Mouse (Mus musculus) heart, adult 2 months (tissue): ENCODE results near the gene Fdps. TPM values are rescaled to one million over a fixed set of nuclear protein-coding genes. Genes with fewer than 3 reads are reported as not detected.

Source experiments
- DNase-seq, 2 experiments: peaks; one replicate each; pipeline ENCODE4 v3.0.0; 2021
- H3K27ac ChIP-seq: fragments of 200-600 bp; 2 replicates; pipeline ENCODE4 v1.8.1; 2022
- H3K27me3 ChIP-seq: fragments of 200-500 bp; 2 replicates; pipeline ENCODE4 v1.6.1; 2012; ENCODE audit warnings: mild to moderate bottlenecking, low read length, inconsistent platforms, mixed read lengths; ENCODE audit not compliant: control insufficient read depth, insufficient read depth
- H3K36me3 ChIP-seq: fragments of 200-500 bp; 2 replicates; pipeline ENCODE4 v1.6.1; 2012; ENCODE audit warnings: low read length, inconsistent platforms; ENCODE audit not compliant: control insufficient read depth, insufficient read depth
- H3K4me1 ChIP-seq: fragments of 200-500 bp; 2 replicates; pipeline ENCODE4 v1.6.1; 2011; ENCODE audit warnings: low read length; ENCODE audit not compliant: control insufficient read depth, insufficient read depth
- H3K4me3 ChIP-seq: fragments of 200-600 bp; 2 replicates; pipeline ENCODE4 v1.8.1; 2022
- H3K79me2 ChIP-seq: fragments of 200-500 bp; replicated peaks from 2 replicates; pipeline ENCODE4 v1.6.1; 2012; ENCODE audit warnings: mild to moderate bottlenecking, inconsistent platforms, low read length, moderate library complexity, mixed read lengths; ENCODE audit not compliant: control insufficient read depth, insufficient read depth
- H3K9ac ChIP-seq: fragments of 200-500 bp; 2 replicates; pipeline ENCODE4 v1.6.1; 2012; ENCODE audit warnings: low read depth, mild to moderate bottlenecking, control low read depth, inconsistent platforms, low read length, mixed read lengths
- CTCF ChIP-seq: fragments of 200-600 bp; IDR thresholded peaks from 2 replicates; pipeline ENCODE4 v1.8.1; 2022; ENCODE audit warnings: antibody characterized with exemption, mild to moderate bottlenecking, moderate library complexity
- EP300 ChIP-seq: fragments of 200-500 bp; IDR thresholded peaks from 2 replicates; pipeline ENCODE4 v1.6.1; 2011; ENCODE audit warnings: low read depth, low read length, control low read depth; ENCODE audit not compliant: insufficient read depth
- POLR2A ChIP-seq: fragments of 200-500 bp; IDR thresholded peaks from 2 replicates; pipeline ENCODE4 v1.6.1; 2011; ENCODE audit warnings: mild to moderate bottlenecking, low read depth, low read length, control low read depth; ENCODE audit not compliant: insufficient read depth
- WGBS: fragments of 180-500 bp; shearing (Covaris S2); methylation state at CpG from one replicate; pipeline ENCODE4 v1.1.7; 2018; 5-methylcytosine and 5-hydroxymethylcytosine counted together
- intact Hi-C: fragments of 180-260 bp; cut with DNase I; formaldehyde crosslinking; loops from one replicate; pipeline ENCODE4 v1.15.1; 2025
- polyA plus RNA-seq: library from polyadenylated mRNA; depleted of rRNA; stranded (reverse); fragments of >200 nt; gene quantifications from 2 replicates; pipeline ENCODE4 v1.2.3, GENCODE M21; 2012
- total RNA-seq, 2 experiments: library from RNA; stranded (reverse); gene quantifications; 2 replicates each; pipeline ENCODE4 v1.2.3; 2021

The Fdps gene
- total and polyA plus RNA-seq, 3 experiments, result 20.8 to 22.5 (median 21.1) TPM

- TF ChIP-seq CTCF, result no peak
- no peak for TF ChIP-seq POLR2A
- no peak for TF ChIP-seq EP300
- Histone ChIP-seq H3K27me3 (no peaks in the 10 kb centered on the region), H3K36me3 (no peaks in the 10 kb centered on the region), H3K4me3 (no peak overlapping the region), H3K79me2 (no peaks in the 10 kb centered on the region), H3K9ac (no peak overlapping the region), H3K4me1 (no peaks in the 10 kb centered on the region), H3K27ac (no peak overlapping the region)
- DNase-seq, result no peak
- intact Hi-C loops, result no loop called here
- WGBS, result 39% methylated on average over 1 of the region's 1 CpGs
Observed at GRCm38 (mm10) chr3:89108146-89108545, 6.4 kb upstream of the Fdps start.

DNA sequence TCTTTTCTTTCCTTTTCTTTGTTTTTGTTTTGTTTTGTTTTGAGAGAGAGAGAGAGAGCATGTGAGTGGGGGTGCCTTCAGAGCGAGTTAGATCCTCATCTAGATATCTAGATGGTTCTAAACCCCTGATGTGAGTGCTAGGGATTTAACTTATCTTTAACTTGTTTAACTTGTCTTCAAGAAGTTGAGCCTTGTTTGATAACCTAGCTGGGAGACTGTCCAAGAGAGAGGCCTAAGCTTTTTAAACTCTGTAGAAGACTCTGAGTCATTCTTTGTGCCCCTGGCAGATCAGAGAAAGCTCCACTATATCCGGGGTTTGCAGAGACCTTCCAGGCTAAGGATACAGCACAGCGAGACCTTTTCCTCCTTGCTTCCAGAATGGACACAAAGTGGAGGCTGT, 5.8 kb upstream of the Fdps start:
- no peak overlapping the region for H3K4me3 ChIP-seq

GRCm38 (mm10) chr3:89106881-89107280, 5.1 kb upstream of the Fdps start:
- DNase-seq, result no peak
- intact Hi-C loops, result no loop called here
- no peak for TF ChIP-seq EP300
- no peak for TF ChIP-seq CTCF
- TF ChIP-seq POLR2A, result no peak
- no peak overlapping the region for H3K4me3 ChIP-seq
- no peaks in the 10 kb centered on the region for H3K4me1 ChIP-seq
- no peaks in the 10 kb centered on the region for H3K36me3 ChIP-seq
- H3K9ac ChIP-seq, result no peak overlapping the region
- H3K27me3 ChIP-seq, result no peaks in the 10 kb centered on the region
- no peak overlapping the region for H3K27ac ChIP-seq
- H3K79me2 ChIP-seq, result no peaks in the 10 kb centered on the region

More for the DNA sequence above, 5.8 kb upstream of the Fdps start:
- Histone ChIP-seq H3K36me3 (no peaks in the 10 kb centered on the region), H3K9ac (no peak overlapping the region), H3K27ac (no peak overlapping the region), H3K27me3 (no peaks in the 10 kb centered on the region), H3K79me2 (no peaks in the 10 kb centered on the region), H3K4me1 (no peaks in the 10 kb centered on the region)
- TF ChIP-seq CTCF (no peak), EP300 (no peak), POLR2A (no peak)
- no peak for DNase-seq
- WGBS, result 46% methylated on average over 3 of the region's 3 CpGs
- intact Hi-C loops, result no loop called here

DNA sequence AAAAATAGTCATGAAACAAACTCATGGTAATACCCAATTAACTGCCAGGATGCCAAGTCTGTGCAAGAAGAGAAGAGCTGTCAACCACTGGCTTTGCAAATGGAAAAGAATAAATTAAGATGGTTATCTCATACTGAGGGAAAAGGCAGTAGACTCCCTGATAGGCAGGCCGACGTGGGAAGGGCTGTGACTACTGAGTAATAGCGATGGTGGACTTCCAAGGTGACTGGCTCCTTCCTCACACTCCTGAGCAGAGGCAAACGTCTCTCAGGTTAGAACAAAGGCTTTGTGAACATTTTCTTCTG, 1.5 kb upstream of the Fdps start:
- Histone ChIP-seq H3K9ac (no peak overlapping the region), H3K27me3 (no peaks in the 10 kb centered on the region), H3K4me1 (peaks cover 1% of the 10 kb centered on the region; the same call in 1 of the 2 replicates), H3K4me3 (no peak overlapping the region), H3K27ac (no peak overlapping the region), H3K79me2 (no peaks in the 10 kb centered on the region), H3K36me3 (no peaks in the 10 kb centered on the region)
- WGBS, result 58% methylated on average over 4 of the region's 4 CpGs
- no peak for TF ChIP-seq EP300
- no peak for TF ChIP-seq POLR2A
- TF ChIP-seq CTCF, result no peak
- DNase-seq, result no peak
- intact Hi-C loops, result no loop called here

DNA sequence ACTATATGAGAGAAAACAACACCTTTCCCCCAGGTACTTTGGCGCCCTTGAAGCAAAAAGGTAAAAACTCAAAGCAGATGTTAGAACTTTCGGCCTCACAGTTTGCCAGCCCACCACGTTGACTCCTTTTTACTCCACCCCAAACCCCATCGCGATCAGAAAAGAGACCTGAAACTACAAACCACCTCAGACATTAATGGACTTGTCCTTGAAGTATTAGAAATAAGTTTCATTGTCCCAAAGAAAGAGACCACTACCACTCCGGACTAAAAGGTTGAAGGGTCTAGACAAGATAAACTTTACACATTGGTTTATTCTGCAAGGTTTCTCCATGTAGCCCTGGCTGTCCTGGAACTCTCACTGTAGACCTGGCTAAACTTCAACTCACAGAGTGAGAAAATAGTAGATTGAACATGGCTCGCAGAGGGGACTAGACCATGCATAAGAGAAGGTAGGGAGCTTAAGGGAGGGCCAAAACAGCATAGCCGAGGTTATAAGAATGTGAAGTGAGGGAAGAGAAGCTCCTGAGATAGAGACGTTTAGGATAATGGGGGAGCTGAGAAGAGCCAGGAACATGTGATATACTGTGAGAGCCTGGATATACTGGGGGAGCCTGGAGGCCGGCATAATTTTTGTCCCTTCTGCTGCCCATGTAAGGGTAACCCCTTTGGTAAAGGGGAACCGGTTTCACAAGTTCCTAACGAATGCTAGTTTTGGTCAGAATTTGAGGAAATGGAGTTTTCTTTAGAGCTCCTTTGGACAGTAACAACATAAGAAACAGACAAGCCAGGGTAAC, 934 bp upstream of the Fdps start:
- no peak overlapping the region for H3K9ac ChIP-seq
- no peak for DNase-seq
- intact Hi-C loops, result no loop called here
- H3K36me3 ChIP-seq, result no peaks in the 10 kb centered on the region
- TF ChIP-seq POLR2A, result no peak
- TF ChIP-seq EP300, result no peak
- no peak for TF ChIP-seq CTCF
- peaks cover 1% of the 10 kb centered on the region; the same call in 1 of the 2 replicates for H3K4me1 ChIP-seq
- WGBS, result 58% methylated on average over 12 of the region's 12 CpGs
- no peak overlapping the region for H3K27ac ChIP-seq
- H3K27me3 ChIP-seq, result no peaks in the 10 kb centered on the region
- peak overlapping the region; percentile 74 for H3K4me3 ChIP-seq
- H3K79me2 ChIP-seq, result no peaks in the 10 kb centered on the region

DNA sequence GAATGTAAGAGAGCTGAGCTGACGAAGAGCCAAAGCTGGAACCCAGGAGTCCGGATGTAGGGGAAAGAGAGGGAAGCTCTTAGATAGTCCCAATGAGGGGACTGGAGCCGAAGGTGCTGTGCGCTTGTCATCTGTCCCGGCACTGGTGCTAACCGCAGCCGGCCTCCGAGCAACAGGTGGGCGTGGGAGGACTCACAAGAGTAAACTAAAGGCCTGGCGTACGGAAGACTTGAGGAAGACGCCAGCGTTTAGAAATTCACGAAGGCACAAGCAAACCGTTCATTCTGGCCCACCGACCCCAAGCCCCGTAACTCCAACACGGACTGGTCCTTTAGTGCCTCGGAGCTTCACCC, 324 bp downstream of the Fdps start:
- Histone ChIP-seq H3K4me3 (peak overlapping the region; percentile 74), H3K27ac (peak overlapping the region; percentile 34; the same call in 1 of the 2 replicates), H3K27me3 (no peaks in the 10 kb centered on the region), H3K4me1 (peaks cover 1% of the 10 kb centered on the region; the same call in 1 of the 2 replicates), H3K9ac (peak overlapping the region; percentile 64), H3K79me2 (no peaks in the 10 kb centered on the region), H3K36me3 (no peaks in the 10 kb centered on the region)
- under 1% methylated on average over 19 of the region's 19 CpGs for WGBS
- no peak for DNase-seq
- intact Hi-C loops, result no loop called here
- no peak for TF ChIP-seq EP300
- TF ChIP-seq CTCF, result no peak
- TF ChIP-seq POLR2A, result no peak
